Mouse (Mus musculus) activated CD4-positive, CD25-positive, alpha-beta regulatory T cell, adult 9 weeks (primary cell): ENCODE results near the gene Ndufaf8. TPM values are rescaled to one million over a fixed set of nuclear protein-coding genes. Genes with fewer than 3 reads are reported as not detected.

Experiments used
- polyA plus RNA-seq: library from polyadenylated mRNA; unstranded; fragments of 100-300 nt; shearing (Covaris generic); gene quantifications from one replicate; pipeline ENCODE4 v1.2.1, GENCODE M21; 2017

Gene Ndufaf8
- polyA plus RNA-seq = 93.9 TPM

GRCm38 (mm10) chr11:120098588-120099511 lies at the start of gene Ndufaf8, which contains the start of gene Tepsin:
TSS of gene Ndufaf8 (plus strand) at chr11:120098928.
TSS of gene Tepsin (minus strand) at chr11:120098731.

GRCm38 (mm10) chr11:120086702-120087152 lies 12.0 kb upstream of the Ndufaf8 start, which contains the start of gene Cep131:
TSS of gene Cep131 (minus strand) at chr11:120086827.

Other genes with a start within 250 kb of the Ndufaf8 start
- 54.9 TPM for gene Chmp6, start 185.5 kb upstream of the Ndufaf8 start, polyA plus RNA-seq
- 18.4 TPM for gene Baiap2, start 156.2 kb upstream of the Ndufaf8 start, polyA plus RNA-seq
- 0.05 TPM for gene Aatk, start 51.8 kb upstream of the Ndufaf8 start, polyA plus RNA-seq
- 2.0 TPM for gene Cep131, start 12.1 kb upstream of the Ndufaf8 start, polyA plus RNA-seq
- gene Tepsin, start 197 bp upstream of the Ndufaf8 start, polyA plus RNA-seq = 43.1 TPM
- 139 TPM for gene Slc38a10, start 52.4 kb downstream of the Ndufaf8 start, polyA plus RNA-seq
- gene Bahcc1, start 134.0 kb downstream of the Ndufaf8 start, polyA plus RNA-seq = not detected
- 3,099 TPM for gene Actg1, start 249.6 kb downstream of the Ndufaf8 start, polyA plus RNA-seq